Mouse (Mus musculus): ENCODE measurements at regions not wholly inside any gene's neighbourhood (a gene's known extent, or its start where the extent isn't known, plus 50 kb on each side); places are given as distances from the start of the nearest gene placed in this dataset.

DNA sequence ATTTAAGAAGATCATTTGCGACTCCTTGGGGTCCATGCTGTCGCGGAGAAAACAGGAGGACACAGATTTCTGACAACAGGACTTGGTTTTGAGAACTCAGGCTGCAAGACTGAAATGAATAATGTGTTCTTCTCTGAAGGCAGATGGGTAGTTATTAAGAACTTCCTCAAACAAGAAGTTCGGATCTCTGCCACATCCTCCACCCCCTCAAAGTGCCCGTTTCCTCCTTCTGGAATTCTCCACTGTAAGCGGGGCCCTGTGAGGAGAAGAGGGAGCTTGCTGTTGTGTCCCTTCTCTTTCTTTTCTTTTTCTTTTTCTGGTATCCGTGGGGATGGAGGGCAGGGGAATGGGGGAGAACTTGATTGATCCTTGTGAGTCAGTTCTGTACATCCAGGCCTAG lies 118.9 kb downstream of the 1700020N01Rik start:
- TF ChIP-seq CTCF (IDR thresholded peaks at IDR 0.05; ENCODE audit: borderline replicate concordance, insufficient read depth, low read length), result no peak
- no peak for TF ChIP-seq POLR2A (IDR thresholded peaks at IDR 0.05; ENCODE audit: low read depth, low read length)

Measured in embryonic fibroblast, embryonic 13.5 days (primary cell).